Mouse (Mus musculus): Measurements from ENCODE around the gene Akap9. TPM values are rescaled to one million over a fixed set of nuclear protein-coding genes. Genes with fewer than 3 reads are reported as not detected.

Gene Akap9
- total and polyA plus RNA-seq, 3 experiments, result 15.9 to 29.3 (median 17.3) TPM

DNA sequence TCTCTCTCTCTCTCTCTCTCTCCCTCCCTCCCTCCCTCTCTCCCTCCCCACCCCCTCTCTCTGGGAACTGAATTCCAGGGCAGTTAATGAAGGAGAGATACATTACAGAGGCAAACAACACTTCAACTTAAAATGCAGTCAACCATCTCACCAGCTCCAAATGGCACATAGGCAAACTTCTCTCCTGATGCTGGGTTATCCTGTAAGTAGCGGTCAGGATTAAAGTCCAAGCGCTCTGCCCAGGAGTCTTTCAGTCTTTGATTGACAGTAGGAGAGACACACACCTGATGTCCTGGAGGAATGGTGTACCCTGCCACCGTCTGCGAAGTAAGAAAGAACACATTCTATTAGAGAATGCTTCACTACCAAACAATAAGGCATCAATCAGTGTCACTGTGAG lies 158.5 kb downstream of the Akap9 start:
- Histone ChIP-seq H3K4me1 (ENCODE audit: control insufficient read depth in 1 of 2, insufficient read depth in 2 of 2, low read length in 2 of 2) (no peaks in the 10 kb centered on the region), H3K9me3 (replicated peaks; ENCODE audit: insufficient read depth, low read length) (no peaks in the 10 kb centered on the region), H3K4me3 (ENCODE audit: control insufficient read depth in 1 of 2, insufficient read depth in 1 of 2, low read depth in 2 of 2, low read length in 2 of 2) (no peak overlapping the region), H3K27ac (ENCODE audit: control insufficient read depth, low read depth, low read length) (no peak overlapping the region), H3K79me2 (ENCODE audit: control insufficient read depth, insufficient read depth, low read length, poor library complexity) (no peaks in the 10 kb centered on the region), H3K36me3 (ENCODE audit: control insufficient read depth in 1 of 2, insufficient read depth in 2 of 2, low read length in 2 of 2) (peaks cover 0 to 6% of the 10 kb centered on the region in 2 experiments; a peak in 2 of 4 replicates), H3K27me3 (ENCODE audit: control insufficient read depth in 1 of 2, insufficient read depth in 2 of 2, low read length in 2 of 2) (no peaks in the 10 kb centered on the region), H3K9ac (ENCODE audit: control insufficient read depth, low read depth, low read length, poor library complexity, severe bottlenecking) (no peak overlapping the region)
- TF ChIP-seq MYC (IDR thresholded peaks at IDR 0.05; ENCODE audit: low read depth, low read length), result no peak
- no peak for TF ChIP-seq MXI1 (IDR thresholded peaks at IDR 0.05; ENCODE audit: low read depth, low read length)
- no peak for TF ChIP-seq BHLHE40 (IDR thresholded peaks at IDR 0.05; ENCODE audit: borderline replicate concordance, low read depth, low read length)
- no peak for TF ChIP-seq KAT2A (conservative IDR thresholded peaks at IDR 0.05; ENCODE audit: low read depth, low read length)
- TF ChIP-seq SMC3 (IDR thresholded peaks at IDR 0.05; ENCODE audit: low read depth, low read length), result no peak
- no peak for TF ChIP-seq MEF2A (IDR thresholded peaks at IDR 0.05; ENCODE audit: extremely low read depth, insufficient replicate concordance, low read depth, low read length, poor library complexity, severe bottlenecking)
- DNase-seq (ENCODE audit: low read depth, low spot score), result no peak

DNA sequence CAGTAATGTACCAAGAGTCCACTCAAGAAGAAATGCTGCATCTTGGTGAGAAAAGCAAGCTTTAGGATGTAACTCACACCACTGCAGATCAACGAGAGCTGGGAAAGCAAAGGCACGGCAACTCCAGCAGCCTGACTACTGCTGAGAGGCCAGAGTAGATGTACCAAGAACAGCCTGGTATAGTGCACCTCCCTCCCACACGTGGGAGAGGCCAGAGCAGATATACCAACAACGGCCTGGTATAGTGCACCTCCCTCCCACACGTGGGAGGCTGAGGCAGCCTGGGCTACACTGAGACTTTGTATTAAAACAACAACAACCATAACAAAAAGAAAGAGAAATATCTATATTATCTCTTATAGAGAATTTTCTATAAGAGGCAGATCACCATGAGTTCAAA lies 160.3 kb downstream of the Akap9 start:
- Histone ChIP-seq H3K4me1 (ENCODE audit: control insufficient read depth in 1 of 2, insufficient read depth in 2 of 2, low read length in 2 of 2) (no peaks in the 10 kb centered on the region), H3K4me3 (ENCODE audit: control insufficient read depth in 1 of 2, insufficient read depth in 1 of 2, low read depth in 2 of 2, low read length in 2 of 2) (no peak overlapping the region), H3K9ac (ENCODE audit: control insufficient read depth, low read depth, low read length, poor library complexity, severe bottlenecking) (no peak overlapping the region), H3K79me2 (ENCODE audit: control insufficient read depth, insufficient read depth, low read length, poor library complexity) (no peaks in the 10 kb centered on the region), H3K36me3 (ENCODE audit: control insufficient read depth in 1 of 2, insufficient read depth in 2 of 2, low read length in 2 of 2) (peaks cover 0 to 4% of the 10 kb centered on the region in 2 experiments; a peak in 2 of 4 replicates), H3K9me3 (replicated peaks; ENCODE audit: insufficient read depth, low read length) (no peaks in the 10 kb centered on the region), H3K27ac (ENCODE audit: control insufficient read depth, low read depth, low read length) (no peak overlapping the region), H3K27me3 (ENCODE audit: control insufficient read depth in 1 of 2, insufficient read depth in 2 of 2, low read length in 2 of 2) (no peaks in the 10 kb centered on the region)
- no peak for DNase-seq (ENCODE audit: low read depth, low spot score)
- TF ChIP-seq SMC3 (IDR thresholded peaks at IDR 0.05; ENCODE audit: low read depth, low read length) (no peak), SIN3A (IDR thresholded peaks at IDR 0.05; ENCODE audit: low read length) (no peak), NELFE (IDR thresholded peaks at IDR 0.05; ENCODE audit: low read depth, low read length) (no peak), ETS1 (IDR thresholded peaks at IDR 0.05; ENCODE audit: low read depth, low read length) (no peak), KAT2A (conservative IDR thresholded peaks at IDR 0.05; ENCODE audit: low read depth, low read length) (no peak), POLR2AphosphoS5 (IDR thresholded peaks at IDR 0.05; ENCODE audit: borderline replicate concordance, low read depth, low read length) (no peak), GABPA (IDR thresholded peaks at IDR 0.05; ENCODE audit: low read depth, low read length) (no peak), GATA1 (IDR thresholded peaks at IDR 0.05; ENCODE audit: low read depth, low read length) (no peak), POLR2AphosphoS2 (IDR thresholded peaks at IDR 0.05; ENCODE audit: low read length) (no peak), E2F4 (IDR thresholded peaks at IDR 0.05; ENCODE audit: borderline replicate concordance, low read depth, low read length) (no peak), ZKSCAN1 (IDR thresholded peaks at IDR 0.05; ENCODE audit: low read depth, low read length) (no peak), MAX (IDR thresholded peaks at IDR 0.05; ENCODE audit: low read length) (no peak), CHD1 (IDR thresholded peaks at IDR 0.05; ENCODE audit: low read depth, low read length) (no peak)
